Mouse (Mus musculus) hindbrain, embryonic 15.5 days (tissue): ENCODE results near the gene Syt7. TPM values are rescaled to one million over a fixed set of nuclear protein-coding genes. Genes with fewer than 3 reads are reported as not detected.
A peak's percentile ranks its signal among the peaks of the same experiment; 100 is the strongest.

Experiments
- ATAC-seq: fragments of 200-750 bp; cut with Nextera tagmentation; 2 replicates; pipeline ENCODE4 v1.8.0; 2017; ENCODE audit warnings: low read depth, moderate number of reproducible peaks, moderate TSS enrichment; ENCODE audit not compliant: low FRiP score
- H3K27ac ChIP-seq: fragments of 300-500 bp; sonication (generic); replicated peaks from 2 replicates; pipeline ENCODE4 v1.5.1; 2015; ENCODE audit warnings: mild to moderate bottlenecking, inconsistent platforms
- H3K27me3 ChIP-seq: fragments of 300-500 bp; sonication (generic); 2 replicates; pipeline ENCODE4 v1.6.1; 2015; ENCODE audit warnings: control low read depth, inconsistent platforms
- H3K36me3 ChIP-seq: fragments of 300-500 bp; sonication (generic); 2 replicates; pipeline ENCODE4 v1.6.1; 2015; ENCODE audit warnings: control low read depth, inconsistent platforms
- H3K4me1 ChIP-seq: fragments of 300-500 bp; sonication (generic); replicated peaks from 2 replicates; pipeline ENCODE4 v1.6.1; 2015; ENCODE audit warnings: control low read depth, inconsistent platforms
- H3K4me2 ChIP-seq: fragments of 300-500 bp; sonication (generic); 2 replicates; pipeline ENCODE4 v1.6.1; 2015; ENCODE audit warnings: moderate library complexity, mild to moderate bottlenecking, inconsistent platforms
- H3K4me3 ChIP-seq: fragments of 300-500 bp; sonication (generic); 2 replicates; pipeline ENCODE4 v1.5.1; 2015; ENCODE audit warnings: mild to moderate bottlenecking, inconsistent platforms
- H3K9ac ChIP-seq: fragments of 300-500 bp; sonication (generic); 2 replicates; pipeline ENCODE4 v1.6.1; 2015; ENCODE audit warnings: inconsistent platforms
- H3K9me3 ChIP-seq: fragments of 300-500 bp; sonication (generic); 2 replicates; pipeline ENCODE4 v1.6.1; 2016; ENCODE audit warnings: control low read depth, inconsistent platforms
- WGBS: fragments of 180-500 bp; shearing (Covaris S2); methylation state at CpG from one replicate; pipeline ENCODE4 v1.1.7; 2015; 5-methylcytosine and 5-hydroxymethylcytosine counted together
- polyA plus RNA-seq: library from polyadenylated mRNA; unstranded; fragments of >200 nt; fragmentation: Nextera tagmentation; extraction: Ambion mirVana; gene quantifications from 2 replicates; pipeline ENCODE4 v1.2.1, GENCODE M21; 2015

The Syt7 gene
- polyA plus RNA-seq, 1 experiment from 2014 or later: 17.4 TPM

DNA sequence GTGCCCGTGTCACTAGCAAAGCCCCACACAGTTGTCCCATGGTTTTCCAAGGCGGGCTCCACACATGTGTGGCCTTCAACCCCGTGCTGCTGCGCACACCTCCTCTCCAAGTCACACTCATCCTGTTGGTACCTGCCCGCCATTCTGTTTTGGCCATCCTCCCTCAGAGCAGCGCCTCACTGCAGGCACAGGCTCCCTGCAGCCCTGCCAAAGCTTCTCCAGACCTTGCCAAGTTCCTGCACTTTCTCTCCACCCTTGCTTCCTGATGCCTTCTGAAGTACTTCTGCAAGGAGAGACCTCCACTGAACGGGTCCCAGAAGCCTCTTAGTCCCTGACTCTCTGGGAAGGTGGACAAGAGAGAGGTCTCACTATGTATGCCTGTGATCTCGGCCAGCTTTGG lies 40.5 kb downstream of the Syt7 start:
- Histone ChIP-seq H3K27me3 (no peaks in the 10 kb centered on the region), H3K4me3 (no peak overlapping the region), H3K9ac (no peak overlapping the region), H3K4me1 (peaks cover 4% of the 10 kb centered on the region; the same call in 1 of the 2 replicates), H3K27ac (no peak overlapping the region), H3K9me3 (no peaks in the 10 kb centered on the region), H3K4me2 (no peak overlapping the region), H3K36me3 (no peaks in the 10 kb centered on the region)
- no peak for ATAC-seq
- WGBS: 85% methylated on average over 8 of the region's 8 CpGs

GRCm38 (mm10) chr19:10431410-10431809 lies 42.5 kb downstream of the Syt7 start:
- no peak for ATAC-seq
- no peaks in the 10 kb centered on the region for H3K9me3 ChIP-seq
- WGBS: 61% methylated on average over 3 of the region's 3 CpGs
- H3K4me2 ChIP-seq: no peak overlapping the region
- no peaks in the 10 kb centered on the region for H3K36me3 ChIP-seq
- no peak overlapping the region for H3K4me3 ChIP-seq
- peaks cover under 1% of the 10 kb centered on the region; the same call in 1 of the 2 replicates for H3K4me1 ChIP-seq
- no peaks in the 10 kb centered on the region for H3K27me3 ChIP-seq
- H3K27ac ChIP-seq: no peak overlapping the region
- H3K9ac ChIP-seq: no peak overlapping the region

- Histone ChIP-seq H3K27ac (no peak overlapping the region), H3K4me3 (no peak overlapping the region), H3K9me3 (no peaks in the 10 kb centered on the region), H3K9ac (no peak overlapping the region), H3K27me3 (no peaks in the 10 kb centered on the region), H3K4me2 (no peak overlapping the region), H3K36me3 (no peaks in the 10 kb centered on the region), H3K4me1 (no peaks in the 10 kb centered on the region)
- no peak for ATAC-seq
- WGBS: 56% methylated on average over 4 of the region's 4 CpGs
These were observed 43.0 kb downstream of the Syt7 start for GRCm38 (mm10) chr19:10431841-10432240.

DNA sequence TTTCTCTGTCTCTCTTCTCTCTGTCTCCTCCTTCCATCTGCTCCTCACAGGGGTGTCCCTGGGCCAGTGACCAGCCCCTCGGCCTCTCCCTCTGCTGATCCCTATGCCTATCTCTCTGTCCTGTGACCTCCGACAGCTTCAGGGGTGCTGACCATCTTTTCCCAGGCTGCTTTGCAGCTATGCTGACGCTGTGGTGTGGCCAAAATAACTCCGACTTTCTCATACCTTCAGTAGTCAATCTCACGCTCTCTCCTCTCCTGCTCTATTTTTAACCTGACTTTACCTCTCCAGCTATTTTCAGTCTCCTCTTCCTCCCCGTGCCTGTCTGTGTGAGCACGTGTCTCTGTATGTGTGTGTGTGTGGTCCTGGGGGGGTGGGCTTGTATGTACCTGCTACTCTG lies 44.3 kb downstream of the Syt7 start:
- WGBS: 80% methylated on average over 7 of the region's 7 CpGs
- Histone ChIP-seq H3K4me3 (no peak overlapping the region), H3K27me3 (no peaks in the 10 kb centered on the region), H3K9me3 (no peaks in the 10 kb centered on the region), H3K4me2 (no peak overlapping the region), H3K36me3 (no peaks in the 10 kb centered on the region), H3K27ac (no peak overlapping the region), H3K4me1 (no peaks in the 10 kb centered on the region), H3K9ac (no peak overlapping the region)
- no peak for ATAC-seq

GRCm38 (mm10) chr19:10433879-10434540 lies 45.1 kb downstream of the Syt7 start:
- Histone ChIP-seq H3K27ac (no peak overlapping the region), H3K27me3 (no peaks in the 10 kb centered on the region), H3K9me3 (no peaks in the 10 kb centered on the region), H3K36me3 (no peaks in the 10 kb centered on the region), H3K4me2 (no peak overlapping the region), H3K9ac (no peak overlapping the region), H3K4me3 (no peak overlapping the region), H3K4me1 (no peaks in the 10 kb centered on the region)
- ATAC-seq: no peak
- WGBS: 64% methylated on average over 9 of the region's 9 CpGs

DNA sequence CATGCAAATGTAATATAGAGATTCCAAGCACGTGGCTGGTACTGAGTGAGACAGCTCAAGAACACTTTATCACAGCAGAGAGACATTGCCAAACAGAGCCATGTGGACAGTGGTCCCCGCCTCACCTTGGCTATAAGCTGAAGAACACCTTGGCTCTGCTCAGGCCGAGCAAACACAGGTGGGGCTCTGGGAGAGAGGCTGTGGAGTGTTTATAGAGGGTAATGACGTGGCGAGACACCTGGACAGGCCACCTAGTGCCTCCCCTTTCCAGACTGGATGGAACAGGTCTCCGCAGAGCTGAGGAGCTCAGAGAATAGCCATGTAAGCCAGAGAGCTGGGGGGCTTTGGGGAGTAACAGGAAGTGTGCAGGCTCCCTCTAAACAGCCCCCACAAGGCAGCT lies 46.0 kb downstream of the Syt7 start:
- H3K9me3 ChIP-seq: no peaks in the 10 kb centered on the region
- no peak overlapping the region for H3K9ac ChIP-seq
- H3K36me3 ChIP-seq: peaks cover 7% of the 10 kb centered on the region
- no peak for ATAC-seq
- WGBS: 76% methylated on average over 6 of the region's 6 CpGs
- H3K4me3 ChIP-seq: no peak overlapping the region
- H3K4me2 ChIP-seq: no peak overlapping the region
- no peaks in the 10 kb centered on the region for H3K27me3 ChIP-seq
- H3K4me1 ChIP-seq: no peaks in the 10 kb centered on the region
- H3K27ac ChIP-seq: no peak overlapping the region

DNA sequence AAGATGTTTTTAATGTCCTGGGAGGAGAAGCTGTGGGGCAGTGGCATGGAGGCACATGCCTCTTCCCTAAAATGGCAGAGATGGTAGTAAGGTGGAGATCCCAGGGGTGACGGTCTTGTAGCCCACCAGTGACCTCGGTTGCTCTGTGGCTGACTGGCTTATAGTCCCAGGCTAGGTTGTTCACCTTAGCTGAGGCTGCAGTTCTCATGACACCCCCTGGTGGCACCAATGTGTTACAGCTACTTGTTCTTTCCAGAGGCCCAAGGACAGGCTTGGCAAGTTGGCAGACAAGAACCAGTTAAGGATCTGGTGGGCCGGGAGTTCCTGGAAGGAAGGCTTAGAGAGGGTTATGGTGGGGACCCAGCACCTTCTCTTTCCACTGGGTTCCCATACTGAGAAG lies 47.0 kb downstream of the Syt7 start:
- H3K4me1 ChIP-seq: no peaks in the 10 kb centered on the region
- no peak overlapping the region for H3K9ac ChIP-seq
- ATAC-seq: no peak
- no peaks in the 10 kb centered on the region for H3K27me3 ChIP-seq
- H3K9me3 ChIP-seq: no peaks in the 10 kb centered on the region
- 38% methylated on average over 3 of the region's 3 CpGs for WGBS
- no peak overlapping the region for H3K4me3 ChIP-seq
- H3K36me3 ChIP-seq: peaks cover 17% of the 10 kb centered on the region
- no peak overlapping the region for H3K27ac ChIP-seq
- H3K4me2 ChIP-seq: no peak overlapping the region

- H3K9ac ChIP-seq: no peak overlapping the region
- no peak overlapping the region for H3K27ac ChIP-seq
- no peaks in the 10 kb centered on the region for H3K27me3 ChIP-seq
- no peak for ATAC-seq
- no peak overlapping the region for H3K4me2 ChIP-seq
- H3K4me1 ChIP-seq: no peaks in the 10 kb centered on the region
- no peaks in the 10 kb centered on the region for H3K9me3 ChIP-seq
- H3K36me3 ChIP-seq: peaks cover 17% of the 10 kb centered on the region
- 41% methylated on average over 1 of the region's 1 CpGs for WGBS
- no peak overlapping the region for H3K4me3 ChIP-seq
These were observed 47.8 kb downstream of the Syt7 start for GRCm38 (mm10) chr19:10436726-10437125.

- Histone ChIP-seq H3K27me3 (no peaks in the 10 kb centered on the region), H3K9me3 (no peaks in the 10 kb centered on the region), H3K9ac (no peak overlapping the region), H3K27ac (no peak overlapping the region), H3K4me3 (no peak overlapping the region), H3K4me1 (no peaks in the 10 kb centered on the region), H3K36me3 (peaks cover 17% of the 10 kb centered on the region), H3K4me2 (no peak overlapping the region)
- WGBS: 78% methylated on average over 1 of the region's 1 CpGs
- ATAC-seq: no peak
These were observed 48.6 kb downstream of the Syt7 start for GRCm38 (mm10) chr19:10437521-10437920.

DNA sequence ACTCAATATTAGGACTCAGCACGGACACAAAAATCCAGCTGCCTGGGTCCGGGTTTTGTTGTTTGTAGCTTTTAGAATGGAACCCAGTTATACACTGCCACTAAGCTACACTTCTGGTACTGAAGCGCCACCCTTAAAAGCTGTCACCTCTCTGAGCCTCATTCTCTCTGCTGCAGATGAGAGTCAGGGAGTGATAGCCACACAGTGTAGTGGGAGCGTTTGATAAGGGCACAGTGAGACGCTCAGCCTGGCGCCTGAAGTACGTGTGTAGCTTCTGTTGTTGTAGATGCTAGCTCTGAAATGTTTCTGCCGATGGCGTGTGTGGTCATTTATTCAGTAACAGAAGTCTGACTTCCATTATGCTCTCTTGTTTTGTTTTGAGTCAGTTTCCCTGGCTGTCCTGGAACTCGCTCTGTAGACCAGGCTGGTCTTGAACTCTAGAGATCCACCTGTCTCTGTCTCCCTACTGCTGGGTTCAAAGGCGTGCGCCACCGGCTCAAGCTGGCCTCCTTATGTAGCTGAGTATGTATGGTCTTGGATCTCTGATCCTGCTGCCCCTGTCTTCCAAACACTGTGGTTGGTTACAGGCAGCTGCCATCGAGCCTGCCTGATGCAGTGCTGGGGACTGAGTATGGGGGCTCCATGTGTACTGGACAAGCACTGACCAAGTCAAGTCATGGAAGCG lies 55.9 kb downstream of the Syt7 start:
- Histone ChIP-seq H3K4me3 (no peak overlapping the region), H3K9me3 (no peaks in the 10 kb centered on the region), H3K27me3 (no peaks in the 10 kb centered on the region), H3K4me1 (no peaks in the 10 kb centered on the region), H3K9ac (no peak overlapping the region), H3K36me3 (peaks cover 59% of the 10 kb centered on the region), H3K27ac (no peak overlapping the region), H3K4me2 (no peak overlapping the region)
- WGBS: 94% methylated on average over 15 of the region's 15 CpGs
- ATAC-seq: no peak

GRCm38 (mm10) chr19:10448275-10448674 lies 59.4 kb downstream of the Syt7 start:
- Histone ChIP-seq H3K36me3 (peaks cover 42% of the 10 kb centered on the region), H3K27ac (no peak overlapping the region), H3K27me3 (0 out of 2 replicates have a peak, but pooled peaks cover under 1% of the 10 kb centered on the region), H3K9me3 (no peaks in the 10 kb centered on the region), H3K4me1 (no peaks in the 10 kb centered on the region), H3K4me3 (no peak overlapping the region), H3K9ac (no peak overlapping the region), H3K4me2 (no peak overlapping the region)
- ATAC-seq: peak; percentile 9; the same call in 1 of the 2 replicates
- WGBS: 95% methylated on average over 7 of the region's 7 CpGs

DNA sequence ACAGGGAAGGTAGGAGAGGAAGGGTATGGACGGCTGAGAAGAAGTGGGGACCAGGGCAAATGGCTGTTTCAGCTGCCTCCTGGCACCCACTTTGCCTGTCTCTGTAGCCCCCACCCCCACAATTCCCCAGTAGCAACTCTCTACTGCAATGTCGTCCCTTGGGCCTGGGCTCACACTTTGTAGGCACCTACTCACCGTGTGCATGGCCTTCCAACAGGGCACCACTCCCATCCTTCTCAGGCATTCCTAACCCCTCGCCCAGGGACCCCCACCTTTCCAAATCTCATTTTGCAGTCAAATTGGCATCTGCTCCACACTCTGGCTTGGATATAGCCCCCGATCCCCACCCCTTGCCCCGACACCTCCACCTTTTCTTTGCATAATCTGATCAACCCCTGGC lies 60.3 kb downstream of the Syt7 start:
- ATAC-seq: peak; percentile 6; the same call in 1 of the 2 replicates
- 0 out of 2 replicates have a peak, but pooled peaks cover 4% of the 10 kb centered on the region for H3K27me3 ChIP-seq
- 72% methylated on average over 6 of the region's 6 CpGs for WGBS

More for the DNA sequence above, 60.3 kb downstream of the Syt7 start:
- H3K4me1 ChIP-seq: no peaks in the 10 kb centered on the region
- no peaks in the 10 kb centered on the region for H3K9me3 ChIP-seq
- no peak overlapping the region for H3K9ac ChIP-seq
- no peak overlapping the region for H3K4me2 ChIP-seq
- no peak overlapping the region for H3K4me3 ChIP-seq
- peaks cover 33% of the 10 kb centered on the region for H3K36me3 ChIP-seq
- H3K27ac ChIP-seq: no peak overlapping the region
